Mouse (Mus musculus) adrenal gland, adult (tissue): ENCODE data around the gene Sowaha.

ENCODE experiments used
- DNase-seq, 2 experiments: peaks; one replicate each; pipeline ENCODE4 v3.0.0; 2022 to 2023; ENCODE audit warnings: low spot score in 1 of 2; ENCODE audit not compliant: inconsistent age in 2 of 2

Gene Sowaha

GRCm38 (mm10) chr11:53507098-53507805 is 27.2 kb upstream of the Sowaha start:
- peak in 1 of 2 experiments; percentile 42 for DNase-seq

- DNase-seq: peak in 1 of 2 experiments; percentile 19
Observed at GRCm38 (mm10) chr11:53505026-53505663, 25.1 kb upstream of the Sowaha start.

- DNase-seq: no peak
Observed at GRCm38 (mm10) chr11:53504376-53504775, 24.3 kb upstream of the Sowaha start.

- peak in 1 of 2 experiments; percentile 36 for DNase-seq
Observed at GRCm38 (mm10) chr11:53503738-53504137, 23.7 kb upstream of the Sowaha start.

- no peak for DNase-seq
Observed at GRCm38 (mm10) chr11:53502039-53502765, 22.1 kb upstream of the Sowaha start.

- DNase-seq: peak in 1 of 2 experiments; percentile 58
Observed at GRCm38 (mm10) chr11:53500569-53500968, 20.5 kb upstream of the Sowaha start.

- DNase-seq: no peak
Observed at GRCm38 (mm10) chr11:53496946-53497345, 16.9 kb upstream of the Sowaha start.

GRCm38 (mm10) chr11:53495417-53495816 is 15.3 kb upstream of the Sowaha start:
- no peak for DNase-seq

GRCm38 (mm10) chr11:53493243-53493955 is 13.3 kb upstream of the Sowaha start:
- DNase-seq: peak in 1 of 2 experiments; percentile 70

GRCm38 (mm10) chr11:53491954-53492401 is 11.9 kb upstream of the Sowaha start:
- no peak for DNase-seq

GRCm38 (mm10) chr11:53489421-53489820 is 9.3 kb upstream of the Sowaha start:
- peak in 1 of 2 experiments; percentile 66 for DNase-seq

- no peak for DNase-seq
Observed at GRCm38 (mm10) chr11:53489007-53489406, 8.9 kb upstream of the Sowaha start.

GRCm38 (mm10) chr11:53486822-53487594 is 6.9 kb upstream of the Sowaha start:
- peak; percentile 47 to 60 for DNase-seq

GRCm38 (mm10) chr11:53486351-53486750 is 6.3 kb upstream of the Sowaha start:
- DNase-seq: peak in 1 of 2 experiments; percentile 47

- DNase-seq: peak in 1 of 2 experiments; percentile 46
Observed at GRCm38 (mm10) chr11:53485719-53486118, 5.6 kb upstream of the Sowaha start.

- peak; percentile 44 to 76 for DNase-seq
Observed at GRCm38 (mm10) chr11:53483159-53483891, 3.3 kb upstream of the Sowaha start.

- DNase-seq: peak in 1 of 2 experiments; percentile 16
Observed at GRCm38 (mm10) chr11:53481088-53481730, 1.1 kb upstream of the Sowaha start.

- peak in 1 of 2 experiments; percentile 68 for DNase-seq
Observed at GRCm38 (mm10) chr11:53479171-53479782, 797 bp downstream of the Sowaha start.
